Mouse (Mus musculus): ENCODE data around the gene Ndufb7.
A peak's percentile ranks its signal among the peaks of the same experiment; 100 is the strongest.
"Not testable (repeated sequence)": the region's sequence is repeated elsewhere in the genome, so short reads cannot be mapped to it uniquely, and the experiment has no call there.

Ndufb7 gene

DNA sequence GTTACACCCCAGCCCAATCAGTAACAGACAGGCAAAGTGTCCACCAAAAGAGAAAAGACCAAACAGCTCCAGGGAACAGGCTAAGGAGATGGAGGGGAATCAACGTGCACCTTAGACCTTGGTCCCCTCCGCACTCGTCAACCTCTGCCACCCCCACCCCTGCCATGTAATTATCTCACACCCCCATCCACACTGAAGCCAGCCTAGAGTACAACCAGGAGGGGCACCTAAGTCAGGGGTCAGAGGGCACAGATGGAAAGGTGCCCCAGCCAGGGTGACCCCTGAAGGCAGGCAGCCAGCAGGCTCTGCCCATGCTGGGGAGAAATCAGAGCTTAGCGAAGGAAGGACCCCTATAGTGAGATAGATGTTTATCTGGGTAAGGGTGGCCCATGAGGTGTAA lies 10.4 kb downstream of the Ndufb7 start:
- no peak for DNase-seq

DNA sequence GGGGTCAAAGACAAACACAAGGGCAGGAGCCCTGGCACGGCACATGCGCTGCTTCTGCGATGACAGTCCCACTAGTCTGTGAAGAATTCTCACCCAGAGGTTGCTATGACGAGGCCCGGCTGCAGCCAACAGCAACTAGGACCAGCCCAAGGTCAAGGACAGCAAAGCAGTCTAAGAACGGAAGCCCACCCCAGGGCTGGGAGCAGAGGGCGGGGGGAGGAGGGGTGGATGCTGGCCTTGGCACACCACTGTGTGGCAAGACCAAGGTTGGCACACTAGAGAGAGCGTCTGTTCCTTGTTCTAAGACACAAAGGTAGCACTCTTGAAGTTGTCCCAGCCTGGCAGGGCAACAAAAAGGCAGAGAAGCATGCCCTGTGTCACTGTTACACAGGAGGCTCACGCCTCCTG lies 10.9 kb downstream of the Ndufb7 start:
- DNase-seq: no peak

DNA sequence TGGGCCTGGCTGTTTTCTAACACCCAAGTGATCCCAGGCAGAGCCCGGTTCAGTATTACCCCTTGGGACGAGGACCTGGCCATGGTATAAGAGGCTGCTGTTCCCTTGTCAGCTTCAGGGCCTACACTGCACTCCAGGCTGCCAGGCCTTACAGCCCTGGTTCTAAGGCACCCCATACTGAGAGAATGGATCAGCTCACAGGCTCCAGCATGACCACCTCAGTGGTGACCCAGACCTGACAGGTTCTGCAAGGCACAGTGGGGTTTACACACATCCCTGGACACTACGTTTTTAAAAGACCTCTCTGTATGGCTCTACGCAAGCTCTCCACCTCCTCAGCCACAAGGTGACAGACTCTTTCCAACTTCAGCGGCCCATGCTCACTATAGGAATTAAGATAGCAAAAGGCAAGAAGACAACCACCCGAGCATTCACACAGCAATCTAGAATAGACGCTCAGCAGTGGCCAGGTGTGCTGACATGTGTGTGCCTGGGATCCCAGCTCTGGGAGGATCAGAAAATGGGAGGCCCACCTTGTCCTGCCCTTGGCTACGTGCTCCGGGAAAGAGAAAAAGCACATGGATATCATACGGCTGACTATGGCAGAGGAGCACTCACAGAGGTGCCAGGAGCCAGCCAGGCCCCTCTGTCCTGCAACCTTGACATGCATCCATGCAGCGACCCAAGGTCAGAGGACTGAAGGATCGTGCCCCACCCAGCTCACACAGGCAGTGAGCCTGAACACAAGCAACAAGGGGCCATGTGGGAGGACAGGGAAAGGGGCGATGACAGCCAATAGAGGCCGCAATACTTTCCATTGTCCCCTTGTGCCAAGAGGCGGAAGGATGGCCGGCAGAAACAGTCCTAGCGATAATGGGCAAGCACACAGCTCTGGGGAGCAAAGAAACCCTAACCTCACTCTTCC lies 11.9 kb downstream of the Ndufb7 start:
- no peak for DNase-seq

DNA sequence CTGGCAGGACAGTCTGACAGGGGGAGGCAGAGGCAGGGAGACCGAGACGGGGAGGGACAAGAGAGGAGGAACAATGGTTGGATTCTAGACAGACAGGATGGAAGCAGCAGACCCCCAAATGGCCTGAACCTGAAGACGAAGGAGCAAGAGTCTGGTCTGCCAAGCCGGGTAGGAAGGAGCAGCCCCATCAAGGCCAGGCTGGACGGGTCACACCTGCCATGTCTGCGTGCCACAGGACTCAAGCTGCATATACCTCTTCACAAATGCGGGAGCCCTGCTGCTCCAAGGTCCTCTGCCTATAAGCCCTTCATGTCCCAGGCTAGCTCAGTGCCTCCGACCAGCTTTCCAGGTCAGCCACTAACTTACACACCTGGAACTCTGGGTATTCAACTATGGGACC lies 13.2 kb downstream of the Ndufb7 start:
- no peak for DNase-seq

DNA sequence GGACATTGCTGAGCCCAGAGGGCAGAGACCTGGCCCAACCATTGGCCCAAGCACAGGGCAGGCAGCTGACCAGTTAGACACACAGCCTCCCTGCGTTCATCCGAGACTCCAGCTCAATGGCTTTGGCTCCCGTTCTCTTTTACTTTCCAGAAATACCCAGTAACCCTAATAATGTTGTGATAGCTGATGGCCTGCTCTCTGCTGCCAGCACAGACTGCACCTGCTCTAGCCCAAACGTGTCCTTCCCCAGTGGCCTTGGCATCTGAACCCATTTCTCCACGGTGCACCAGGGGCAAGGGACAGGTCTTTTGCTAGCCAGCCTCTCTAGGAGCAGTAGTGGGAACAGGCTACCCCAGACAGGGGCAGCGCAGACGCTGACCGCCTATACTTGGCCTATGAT lies 14.4 kb downstream of the Ndufb7 start:
- DNase-seq: no peak

DNA sequence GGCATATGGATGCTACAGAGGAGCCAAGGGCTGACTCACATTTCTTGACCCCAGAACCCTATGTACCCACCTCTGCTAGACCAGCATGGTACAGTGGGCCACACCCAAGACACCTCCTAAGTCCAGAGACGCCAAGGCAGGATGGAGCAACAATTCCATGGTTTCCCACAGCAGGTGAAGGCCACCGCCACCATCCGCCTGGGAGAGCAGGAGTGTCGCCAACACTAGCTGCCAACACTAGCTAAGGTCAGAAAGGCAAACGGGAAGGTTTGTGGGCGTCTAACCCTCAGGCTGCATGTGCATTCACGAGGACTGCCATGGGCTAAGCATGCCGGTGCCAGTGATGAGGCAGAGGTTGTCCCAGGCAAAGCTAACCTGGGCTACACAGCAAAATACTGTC lies 15.8 kb downstream of the Ndufb7 start:
- DNase-seq: no peak

DNA sequence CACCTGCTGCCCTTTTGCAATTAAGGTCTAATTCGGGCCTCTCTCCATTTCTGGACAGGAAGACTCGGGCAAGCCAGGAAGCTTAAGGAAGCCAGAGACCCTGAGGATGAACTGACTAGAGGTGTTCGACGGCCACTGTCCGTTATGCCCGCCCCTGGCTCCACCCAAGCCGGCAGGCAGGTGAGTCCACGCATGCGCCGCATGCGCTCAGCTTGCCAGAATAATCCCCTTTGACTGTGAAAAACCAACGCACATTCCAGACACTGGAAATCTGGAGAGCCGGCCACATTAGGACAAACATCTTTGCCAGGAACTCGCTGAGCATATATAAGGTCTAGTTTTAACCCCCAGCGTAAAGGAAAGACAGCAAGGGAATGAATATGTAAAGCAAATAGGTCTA lies 16.8 kb downstream of the Ndufb7 start:
- DNase-seq: no peak

DNA sequence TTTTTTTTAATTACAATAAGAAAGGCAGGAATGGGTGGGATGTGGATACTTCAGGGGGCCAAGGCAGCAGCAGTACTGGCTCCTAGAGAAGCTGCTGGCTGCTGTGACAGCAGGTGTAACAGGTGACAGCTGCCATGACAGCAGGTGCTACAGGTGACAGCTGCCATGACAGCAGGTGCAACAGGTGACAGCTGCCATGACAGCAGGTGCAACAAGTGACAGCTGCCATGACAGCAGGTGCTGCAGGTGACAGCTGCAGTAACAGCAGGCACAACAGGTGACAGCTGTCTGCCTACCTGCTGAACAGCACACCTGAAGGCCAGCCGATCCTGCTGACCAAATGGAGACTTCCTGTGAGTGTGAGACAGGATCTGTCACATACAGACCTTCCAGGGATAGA lies 18.3 kb downstream of the Ndufb7 start:
- no peak for DNase-seq

DNA sequence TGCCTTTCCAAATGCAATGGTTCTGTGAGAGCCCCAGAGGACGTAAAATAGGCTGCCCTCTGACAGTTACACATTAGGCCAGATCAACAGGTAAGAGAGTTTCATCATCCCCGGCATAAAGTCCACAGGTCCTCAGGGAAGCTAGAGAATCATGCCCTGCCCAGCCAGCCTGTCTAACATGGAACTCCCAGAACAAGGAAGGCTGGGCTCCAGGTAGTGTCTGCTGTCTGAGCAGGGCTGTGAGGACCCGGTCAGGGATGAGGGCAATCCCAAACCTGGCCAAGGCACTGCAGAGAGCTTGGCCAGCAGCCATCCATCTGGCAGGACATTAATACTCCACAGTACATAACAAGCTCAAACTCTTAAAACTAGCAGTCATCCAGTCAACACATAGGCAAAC lies 18.9 kb downstream of the Ndufb7 start:
- no peak for DNase-seq

DNA sequence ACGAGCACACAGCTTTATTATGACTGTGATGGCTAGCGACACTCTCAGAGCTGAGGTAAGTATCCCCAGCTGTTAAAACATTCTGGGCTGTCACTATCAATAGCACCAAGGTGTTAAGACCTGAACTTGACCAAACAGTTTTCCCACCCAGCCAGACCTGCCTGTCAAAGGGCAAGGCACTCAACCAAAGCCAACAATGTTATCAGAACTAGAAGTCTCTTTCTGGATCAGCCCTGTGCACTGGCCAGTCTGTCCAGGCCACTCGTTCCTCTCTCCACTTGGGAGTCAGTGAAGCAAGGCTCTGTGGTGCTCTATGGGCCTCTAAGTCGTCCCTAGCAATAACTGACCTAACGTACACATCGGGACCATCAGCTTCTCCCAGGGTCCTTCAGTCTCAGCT lies 21.2 kb downstream of the Ndufb7 start:
- no peak for DNase-seq

DNA sequence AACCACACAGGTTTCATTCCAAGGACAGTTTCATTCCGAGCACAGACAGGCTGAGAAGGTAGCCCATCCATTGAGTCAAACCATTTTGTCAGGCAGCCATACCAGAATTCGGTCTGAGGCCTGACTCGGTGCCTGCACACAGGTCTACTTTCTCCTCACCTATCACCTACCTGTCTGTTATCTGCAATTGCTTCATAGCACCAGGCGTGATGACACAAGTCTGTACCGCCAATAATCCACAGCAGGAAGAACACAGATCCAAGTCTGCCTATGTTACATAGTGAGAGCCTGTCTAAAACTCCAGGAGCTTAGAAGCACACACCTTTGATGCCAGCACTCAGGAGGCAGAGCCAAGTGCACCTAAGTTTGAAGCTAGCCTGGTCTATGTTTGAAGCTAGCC lies 22.4 kb downstream of the Ndufb7 start:
- DNase-seq: no peak

DNA sequence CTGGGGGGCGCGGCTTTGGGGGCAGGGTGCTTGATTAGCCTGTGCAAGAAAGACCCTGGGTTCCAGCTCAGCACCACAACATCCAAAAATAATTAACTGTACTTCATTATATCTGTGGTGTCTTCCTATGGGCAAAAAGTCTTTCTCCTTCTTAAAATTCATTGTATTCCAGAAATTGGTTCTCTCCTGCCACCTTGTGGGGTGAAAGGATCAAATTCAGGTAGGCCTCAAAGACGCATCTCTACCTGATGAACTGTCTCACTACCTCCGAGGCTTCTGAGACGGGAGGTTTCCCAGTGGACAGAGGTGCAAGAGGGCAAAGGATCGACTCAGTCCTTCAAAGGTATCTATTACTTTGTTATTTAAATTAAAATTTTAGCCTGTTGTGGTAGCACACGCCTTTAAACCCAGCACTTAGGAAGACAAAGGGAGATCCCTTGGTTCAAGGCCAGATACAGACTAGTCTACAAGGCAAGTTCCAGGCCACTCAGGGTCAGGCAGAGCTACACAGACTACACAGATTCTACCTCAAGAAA lies 24.1 kb downstream of the Ndufb7 start:
- no peak for DNase-seq

DNA sequence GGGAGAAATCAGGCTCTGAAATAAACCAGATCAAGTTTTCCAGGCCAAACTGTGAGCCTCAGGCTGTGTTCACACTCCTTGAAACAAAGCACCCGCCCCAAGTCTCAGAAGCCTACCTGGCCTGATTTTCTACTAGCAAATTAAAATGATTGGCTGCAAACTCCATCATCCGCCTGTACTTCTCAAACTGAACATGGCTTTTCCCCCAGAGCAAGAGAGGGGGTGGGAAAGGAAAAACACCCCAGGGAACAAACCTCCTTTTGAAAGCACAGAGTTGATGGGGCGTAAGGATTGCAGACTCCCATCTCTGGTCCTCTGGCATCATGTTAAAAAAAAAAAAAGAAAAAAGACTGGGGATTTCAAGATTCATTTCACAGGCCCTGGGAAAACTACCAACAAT lies 26.2 kb downstream of the Ndufb7 start:
- no peak for DNase-seq

DNA sequence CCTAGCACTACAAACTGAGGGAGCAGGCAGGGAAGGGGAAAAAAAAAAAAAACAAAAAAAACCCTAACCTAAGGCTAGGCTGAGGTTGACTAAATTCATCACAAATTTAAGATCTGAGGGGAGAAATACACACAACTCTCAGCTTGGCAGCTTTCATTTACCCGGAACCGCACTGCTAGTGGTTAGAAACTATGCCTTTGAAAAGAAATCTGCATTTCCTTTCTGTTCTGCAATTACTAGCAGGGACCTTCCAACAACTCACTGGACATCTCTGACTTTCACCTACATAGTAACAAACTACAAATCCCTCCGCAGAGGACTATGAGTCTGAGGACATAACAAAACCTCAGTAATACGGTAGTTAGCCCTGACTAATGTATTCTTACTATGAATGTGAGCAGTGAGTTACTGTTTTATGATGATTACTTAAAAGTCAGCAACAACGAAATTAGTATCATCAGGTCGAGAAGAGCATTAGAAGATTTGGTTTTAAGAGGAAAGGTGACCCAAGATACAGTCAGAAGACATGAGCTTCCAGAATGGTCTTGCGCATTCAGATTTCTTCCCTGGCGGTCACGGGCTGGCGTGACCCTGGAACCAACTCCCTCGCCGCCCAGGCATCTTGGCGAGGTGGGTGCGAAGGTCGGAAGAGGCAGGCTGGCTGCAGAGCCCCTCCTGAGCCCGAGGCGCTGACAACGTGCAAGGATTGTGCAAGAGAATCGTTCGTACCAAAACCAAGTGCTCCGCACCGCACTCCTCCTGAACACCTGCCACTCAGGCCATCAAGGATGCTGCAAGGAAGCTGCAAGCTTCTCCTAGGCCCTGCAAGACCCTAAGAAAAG lies 27.1 kb downstream of the Ndufb7 start:
- DNase-seq: no peak

DNA sequence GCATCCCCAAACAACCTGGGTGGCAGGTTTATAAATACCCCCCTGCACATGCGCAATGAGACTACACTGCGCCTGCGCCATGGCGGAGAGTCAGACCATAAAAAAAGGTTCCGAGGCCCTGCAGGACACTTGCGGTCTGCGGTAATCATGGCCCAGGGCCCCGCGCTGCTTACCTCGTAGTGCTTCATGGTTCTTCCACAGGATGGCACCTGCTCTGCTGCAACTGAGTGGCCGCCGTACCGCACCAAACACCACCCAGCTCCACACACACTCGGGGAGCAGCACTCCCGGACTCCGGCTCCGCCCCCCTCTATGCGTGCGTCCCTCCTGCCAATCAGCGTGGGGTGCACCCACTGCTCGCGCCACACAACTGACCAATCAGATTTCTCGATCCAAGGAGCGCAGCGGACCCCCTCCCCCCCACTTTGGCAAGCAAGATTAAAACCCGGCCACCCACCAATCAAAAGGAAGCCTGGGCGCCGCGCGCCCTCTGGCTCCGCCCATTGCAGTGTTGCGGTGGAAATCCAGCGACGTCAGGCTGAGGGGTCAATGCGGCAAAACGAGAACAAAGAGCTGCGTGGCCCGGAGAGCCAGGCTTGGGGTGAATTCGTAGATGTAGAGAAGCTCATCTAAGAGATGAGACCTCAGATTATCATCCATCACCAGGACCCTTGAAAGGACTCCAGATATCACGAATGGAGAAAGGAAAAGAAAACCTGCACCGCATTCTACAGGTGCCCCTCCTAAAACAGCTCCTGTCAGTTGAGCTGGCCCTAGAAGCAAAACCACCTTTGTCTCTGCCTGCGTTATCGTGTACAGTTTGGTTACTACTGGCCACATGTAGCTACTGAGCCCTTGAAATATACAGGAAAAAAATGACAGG lies 27.9 kb downstream of the Ndufb7 start:
- DNase-seq: peak; percentile 98

DNA sequence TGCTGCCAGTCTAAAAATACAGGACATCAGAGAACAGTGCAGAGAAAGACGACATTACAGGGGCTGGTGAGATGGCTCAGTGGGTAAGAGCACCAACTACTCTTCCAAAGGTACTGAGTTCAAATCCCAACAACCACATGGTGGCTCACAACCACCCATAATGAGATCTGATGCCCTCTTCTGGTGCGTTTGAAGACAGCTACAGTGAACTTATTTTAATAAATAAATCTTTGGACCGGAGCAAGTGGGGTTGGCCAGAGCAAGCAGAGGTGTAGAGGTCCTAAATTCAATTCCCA lies 28.5 kb downstream of the Ndufb7 start:
- DNase-seq: not testable (repeated sequence)

DNA sequence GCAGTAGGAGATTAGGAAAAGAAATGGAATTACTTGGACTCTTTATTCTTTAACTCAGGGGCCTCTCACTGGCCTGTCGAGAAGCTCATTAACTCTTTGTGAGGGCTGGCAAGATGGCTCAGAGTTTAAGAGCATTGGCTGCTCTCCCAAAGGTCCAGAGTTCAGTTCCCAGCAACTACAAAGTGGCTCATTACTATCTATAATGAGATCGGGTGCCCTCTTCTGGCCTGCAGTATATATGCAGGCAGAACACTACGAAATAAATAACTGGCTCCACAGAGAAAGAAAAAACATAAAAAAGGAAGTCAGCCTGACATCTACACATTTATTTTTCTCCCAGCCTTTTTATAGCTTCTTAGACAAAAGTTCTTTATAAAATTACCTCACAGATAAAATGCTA lies 29.9 kb downstream of the Ndufb7 start:
- no peak for DNase-seq

DNA sequence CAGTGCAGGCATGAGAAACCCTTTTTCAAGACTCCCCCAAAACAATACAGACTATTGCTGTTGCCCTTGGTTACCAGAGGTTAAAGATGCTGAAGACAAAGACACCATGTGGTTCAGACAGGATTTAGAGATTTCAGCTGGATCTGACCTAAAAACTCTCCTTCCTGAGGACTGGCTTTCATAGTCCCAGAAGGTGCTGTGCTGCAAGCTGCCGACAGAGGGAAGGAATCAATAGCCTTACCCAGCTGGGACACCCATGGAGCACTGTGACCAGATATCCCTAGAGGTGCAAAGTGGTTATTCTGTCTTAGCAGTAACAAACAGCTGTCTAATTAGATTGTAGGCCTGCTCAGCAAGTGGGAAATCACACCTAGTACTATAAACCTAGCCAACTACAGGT lies 31.7 kb downstream of the Ndufb7 start:
- DNase-seq: no peak

DNA sequence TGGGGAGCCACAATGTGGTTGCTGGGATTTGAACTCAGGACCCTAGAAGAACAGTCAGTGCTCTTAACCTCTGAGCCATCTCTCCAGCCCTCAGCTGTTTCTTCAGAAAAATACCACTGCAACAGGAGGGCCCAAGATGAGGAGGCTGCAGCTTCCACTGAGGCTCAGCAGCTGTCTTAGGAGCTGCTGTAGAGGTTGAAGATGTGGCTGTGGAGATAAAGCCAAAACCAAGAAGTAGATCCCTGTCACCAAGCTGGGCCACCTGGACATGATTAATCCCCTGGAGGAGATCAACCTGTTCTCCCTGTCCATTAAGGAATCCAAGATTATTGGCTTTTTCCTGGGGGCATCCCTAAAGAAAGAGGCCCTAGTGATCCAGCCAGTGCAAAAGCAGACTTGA lies 33.3 kb downstream of the Ndufb7 start:
- DNase-seq: no peak

DNA sequence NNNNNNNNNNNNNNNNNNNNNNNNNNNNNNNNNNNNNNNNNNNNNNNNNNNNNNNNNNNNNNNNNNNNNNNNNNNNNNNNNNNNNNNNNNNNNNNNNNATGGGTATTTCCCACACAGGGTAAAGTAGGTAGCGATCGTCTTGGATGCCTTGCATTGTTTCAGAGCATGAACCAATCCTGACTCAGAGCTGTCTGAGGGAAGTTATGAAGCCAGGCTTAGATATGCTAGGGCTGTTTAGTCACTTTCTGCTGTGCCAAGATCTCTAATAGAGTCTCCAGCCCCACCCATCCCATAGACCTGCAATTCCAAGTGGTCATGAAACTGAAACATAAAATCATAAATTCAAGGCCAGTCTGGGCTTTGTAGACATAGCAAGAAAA lies 36.2 kb downstream of the Ndufb7 start:
- no peak for DNase-seq

DNA sequence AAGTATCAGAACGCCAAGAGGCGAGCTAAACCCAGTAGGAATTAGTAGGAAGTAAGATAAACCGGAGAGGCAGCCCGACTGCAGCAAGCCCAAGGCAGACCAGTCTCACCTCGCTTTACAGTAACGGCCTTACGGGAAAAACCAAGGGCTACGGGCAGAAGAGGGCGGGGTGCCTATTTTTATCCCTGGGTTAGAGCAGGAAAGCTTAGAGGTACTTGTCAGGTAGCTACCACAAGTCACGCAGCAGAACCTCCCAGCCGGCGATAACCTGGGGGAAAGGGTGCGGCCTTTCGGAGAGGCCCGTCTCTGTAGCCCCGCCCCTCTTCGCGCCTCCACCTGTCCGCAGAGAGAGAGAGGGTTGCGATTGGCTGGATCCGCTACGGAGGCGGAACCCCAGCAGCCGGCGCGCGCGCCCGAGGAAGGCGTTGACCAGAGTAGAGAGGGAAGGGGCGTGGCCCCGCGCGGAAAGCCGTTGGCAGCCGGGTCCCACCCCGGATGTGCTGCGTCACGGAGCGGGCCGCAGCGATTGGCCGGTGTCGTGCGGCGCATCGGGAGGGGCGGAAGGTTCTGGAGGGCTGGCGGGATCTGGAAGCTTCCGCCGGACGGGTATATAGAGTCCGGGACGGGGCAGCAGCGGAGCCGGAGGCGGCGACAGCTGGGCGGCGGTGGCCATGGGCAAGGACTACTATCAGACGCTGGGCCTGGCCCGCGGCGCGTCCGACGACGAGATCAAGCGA lies 41.4 kb downstream of the Ndufb7 start, which contains the start of the genes Tecr and Dnajb1:
Gene Tecr, minus strand, starts transcription at position 311 of the 737 bp plus-strand sequence.
Gene Dnajb1, plus strand, starts transcription at position 533 of the 737 bp plus-strand sequence.
- DNase-seq: peak; percentile 100

DNA sequence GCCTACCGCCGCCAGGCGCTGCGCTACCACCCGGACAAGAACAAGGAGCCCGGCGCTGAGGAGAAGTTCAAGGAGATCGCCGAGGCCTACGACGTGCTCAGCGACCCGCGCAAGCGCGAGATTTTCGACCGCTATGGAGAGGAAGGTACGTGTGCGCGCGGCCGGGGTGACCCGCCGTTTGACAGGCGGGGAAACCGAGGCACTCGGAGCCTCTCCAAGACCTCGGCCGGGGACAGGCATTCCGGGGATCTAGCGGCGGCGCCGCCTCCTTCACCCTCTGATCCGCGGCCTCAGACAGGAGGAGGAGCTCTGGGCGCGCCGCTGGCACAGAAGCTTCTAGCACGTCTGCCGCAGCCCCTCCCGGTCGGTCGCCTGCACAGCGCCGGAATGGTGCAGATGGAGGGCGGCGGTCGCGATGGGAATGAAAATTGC lies 41.9 kb downstream of the Ndufb7 start:
- DNase-seq: peak; percentile 86
